Mouse (Mus musculus) right cerebral cortex, postnatal 10 days (tissue): ENCODE measurements around the gene Kdf1.
A peak's percentile ranks its signal among the peaks of the same experiment; 100 is the strongest.
"Not testable (repeated sequence)": the region's sequence is repeated elsewhere in the genome, so short reads cannot be mapped to it uniquely, and the experiment has no call there.

Experiments used
- DNase-seq, 2 experiments: peaks; one replicate each; pipeline ENCODE4 v3.0.0; 2021; ENCODE audit warnings: low spot score in 2 of 2

Kdf1 gene

GRCm38 (mm10) chr4:133496738-133497445, 21.9 kb upstream of the Kdf1 start:
- DNase-seq = no peak

DNA sequence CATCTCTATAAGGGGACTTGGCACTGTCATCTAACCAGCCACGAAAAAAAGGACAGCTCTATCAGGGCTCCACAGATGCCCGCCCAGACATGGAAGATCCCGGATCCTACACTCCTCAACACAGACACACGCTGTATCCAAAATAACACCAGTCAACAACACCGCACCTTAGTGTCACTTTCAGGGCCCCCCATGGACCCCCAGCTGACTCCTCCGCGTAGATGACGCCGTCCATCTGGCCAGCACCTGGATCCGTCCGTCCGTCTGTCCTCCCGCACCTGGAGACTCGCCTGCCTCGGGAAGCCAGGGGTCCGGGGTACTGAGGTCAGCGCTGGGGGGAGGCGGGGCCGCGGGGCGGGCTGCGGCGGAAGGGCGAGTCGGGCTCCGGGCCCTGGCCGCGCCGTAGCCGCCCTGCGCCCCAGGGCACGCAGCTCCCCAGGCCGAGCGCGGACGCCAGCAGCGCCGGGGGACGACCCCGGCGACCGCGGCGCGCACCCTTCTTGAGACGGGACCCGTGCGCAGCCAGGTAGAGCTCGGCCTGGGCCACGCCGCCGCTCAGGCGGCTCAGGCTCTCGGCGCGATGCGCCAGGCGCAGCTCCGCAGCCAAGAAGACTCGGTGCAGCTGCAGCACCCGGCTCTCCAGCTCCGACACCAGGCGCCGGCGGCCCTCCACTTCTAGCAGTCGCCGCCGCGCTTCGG, 21.2 kb upstream of the Kdf1 start:
- DNase-seq = no peak

GRCm38 (mm10) chr4:133498160-133498724, 20.5 kb upstream of the Kdf1 start, which contains the start of gene Trnp1:
Gene Trnp1, minus strand, starts transcription at chr4:133498550.
- peak; percentile 95 to 96 for DNase-seq

DNA sequence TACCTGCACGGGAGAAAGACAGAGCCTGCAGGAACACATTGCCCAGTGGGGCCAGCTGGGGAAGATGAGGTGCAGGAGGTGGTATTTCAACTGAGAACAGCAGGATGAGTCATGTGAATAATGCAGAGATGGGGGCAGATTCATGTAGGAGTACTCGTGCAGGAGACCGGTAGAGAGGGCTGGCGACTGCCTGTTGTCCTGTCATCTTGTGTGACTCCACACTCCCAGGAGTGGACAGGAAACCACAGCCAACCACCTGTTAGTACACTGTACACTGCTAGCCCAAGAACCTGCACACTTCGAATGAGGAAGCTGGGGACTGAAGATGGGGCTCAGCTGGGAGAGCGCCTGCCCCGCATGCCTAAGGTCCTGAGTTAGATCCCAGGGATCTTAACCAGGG, 17.2 kb upstream of the Kdf1 start:
- no peak for DNase-seq

- no peak for DNase-seq
Measured at GRCm38 (mm10) chr4:133504300-133504699, 14.5 kb upstream of the Kdf1 start.

GRCm38 (mm10) chr4:133504755-133505485, 13.8 kb upstream of the Kdf1 start:
- DNase-seq = no peak

- DNase-seq = no peak
Measured at GRCm38 (mm10) chr4:133506573-133506972, 12.2 kb upstream of the Kdf1 start.

DNA sequence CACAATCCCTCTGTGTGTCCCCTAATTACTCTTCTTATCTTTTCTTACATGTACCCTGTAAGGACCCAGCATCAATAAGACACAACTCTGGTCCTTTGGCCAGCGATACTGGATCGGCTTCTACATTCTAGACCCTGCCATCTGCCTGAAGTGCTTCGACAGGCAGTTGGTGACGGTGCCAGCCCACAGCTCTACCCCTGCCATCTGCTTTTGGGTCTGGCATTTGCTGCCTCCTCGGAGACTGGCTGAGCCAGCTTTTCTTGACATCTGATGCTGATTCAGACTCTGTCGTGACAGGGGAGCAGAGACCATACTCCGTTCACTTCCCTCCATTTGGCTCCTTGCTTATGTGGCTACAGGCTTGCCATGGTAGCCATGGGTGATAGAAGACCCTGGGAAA, 9.8 kb upstream of the Kdf1 start:
- peak; percentile 73 to 82 for DNase-seq

GRCm38 (mm10) chr4:133511050-133511449, 7.7 kb upstream of the Kdf1 start:
- DNase-seq = no peak

GRCm38 (mm10) chr4:133512511-133512910, 6.3 kb upstream of the Kdf1 start:
- DNase-seq = not testable (repeated sequence)

DNA sequence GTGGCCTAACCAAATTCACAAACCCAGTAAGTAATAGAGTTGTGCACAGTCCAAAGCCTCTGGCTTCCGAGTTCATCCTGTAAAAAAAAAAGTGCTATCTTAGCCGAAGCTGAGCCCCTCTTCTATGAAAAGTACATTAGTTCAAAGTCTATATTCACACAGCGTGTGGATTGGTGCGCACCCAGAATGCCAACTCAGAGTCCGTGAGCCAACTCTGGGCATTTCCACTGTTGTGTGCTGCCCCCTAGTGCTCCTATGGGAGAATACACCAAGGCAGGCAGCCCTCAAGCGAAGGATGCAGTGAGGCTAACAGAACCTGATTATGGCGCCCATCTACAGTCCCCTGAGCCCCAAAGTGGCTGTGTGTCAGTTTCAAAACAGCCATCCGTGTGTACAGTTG, 5.8 kb upstream of the Kdf1 start:
- DNase-seq = peak; percentile 80 to 87

GRCm38 (mm10) chr4:133519369-133519665, 554 bp downstream of the Kdf1 start:
- DNase-seq = no peak

DNA sequence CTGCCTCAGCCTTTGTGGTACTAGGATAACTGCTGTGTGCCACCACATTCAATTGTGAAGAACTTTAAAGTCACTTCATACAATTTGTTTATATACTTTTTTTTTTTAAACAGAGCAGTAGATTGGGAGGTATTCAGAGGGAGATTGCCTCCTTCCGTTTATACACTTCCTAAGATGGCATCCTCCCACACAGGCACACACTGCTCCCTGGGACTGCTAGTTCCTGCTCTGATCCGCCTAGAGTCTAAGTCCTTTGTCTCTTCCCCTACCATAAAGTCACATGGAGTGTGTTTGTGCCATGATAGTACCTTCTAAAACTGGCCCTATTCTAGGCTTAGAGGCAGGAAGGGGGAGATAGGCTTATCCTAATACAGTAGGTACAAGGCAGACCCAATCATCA, 2.7 kb downstream of the Kdf1 start:
- DNase-seq = no peak

DNA sequence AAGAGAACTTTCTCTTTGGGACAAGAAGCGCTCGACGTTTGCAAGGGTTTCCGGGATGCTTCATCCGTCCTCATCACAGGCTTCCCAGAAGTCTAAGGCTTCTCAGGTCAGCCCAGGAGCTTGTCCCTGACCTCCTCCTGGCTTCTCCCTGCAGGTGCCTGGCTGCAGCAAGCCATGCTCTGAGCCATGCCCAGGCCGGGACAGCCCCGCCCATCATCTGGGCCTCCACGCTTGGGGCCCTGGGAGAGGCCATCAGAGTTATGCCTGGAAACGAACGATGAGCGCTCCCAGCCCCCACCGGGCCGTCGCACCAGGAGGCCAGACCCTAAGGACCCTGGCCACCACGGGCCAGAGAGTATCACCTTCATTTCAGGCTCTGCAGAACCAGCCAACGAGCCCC, 9.0 kb downstream of the Kdf1 start:
- DNase-seq = no peak

DNA sequence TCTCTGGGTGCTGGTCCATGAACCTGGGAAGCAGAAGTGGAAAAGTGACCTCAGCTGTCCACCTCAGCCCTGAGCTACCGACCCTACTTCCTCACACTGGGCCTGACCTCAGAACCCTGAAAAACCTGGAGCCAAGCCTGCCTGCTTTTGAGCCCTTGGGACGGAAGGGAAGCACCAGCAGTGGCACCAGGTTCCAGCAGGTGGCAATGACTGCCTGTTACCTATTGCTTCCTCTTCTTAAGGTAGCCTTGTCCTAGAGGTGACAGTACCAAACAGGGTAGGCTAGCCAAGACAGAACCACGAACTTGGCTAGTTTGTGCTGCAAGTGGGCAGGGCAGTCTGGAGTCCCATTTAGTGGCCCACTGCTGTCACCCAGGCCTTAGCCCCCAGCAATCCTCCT, 14.0 kb downstream of the Kdf1 start:
- no peak for DNase-seq

- no peak for DNase-seq
Measured at GRCm38 (mm10) chr4:133536081-133536480, 17.3 kb downstream of the Kdf1 start.

- no peak for DNase-seq
Measured at GRCm38 (mm10) chr4:133536652-133537051, 17.9 kb downstream of the Kdf1 start.

DNA sequence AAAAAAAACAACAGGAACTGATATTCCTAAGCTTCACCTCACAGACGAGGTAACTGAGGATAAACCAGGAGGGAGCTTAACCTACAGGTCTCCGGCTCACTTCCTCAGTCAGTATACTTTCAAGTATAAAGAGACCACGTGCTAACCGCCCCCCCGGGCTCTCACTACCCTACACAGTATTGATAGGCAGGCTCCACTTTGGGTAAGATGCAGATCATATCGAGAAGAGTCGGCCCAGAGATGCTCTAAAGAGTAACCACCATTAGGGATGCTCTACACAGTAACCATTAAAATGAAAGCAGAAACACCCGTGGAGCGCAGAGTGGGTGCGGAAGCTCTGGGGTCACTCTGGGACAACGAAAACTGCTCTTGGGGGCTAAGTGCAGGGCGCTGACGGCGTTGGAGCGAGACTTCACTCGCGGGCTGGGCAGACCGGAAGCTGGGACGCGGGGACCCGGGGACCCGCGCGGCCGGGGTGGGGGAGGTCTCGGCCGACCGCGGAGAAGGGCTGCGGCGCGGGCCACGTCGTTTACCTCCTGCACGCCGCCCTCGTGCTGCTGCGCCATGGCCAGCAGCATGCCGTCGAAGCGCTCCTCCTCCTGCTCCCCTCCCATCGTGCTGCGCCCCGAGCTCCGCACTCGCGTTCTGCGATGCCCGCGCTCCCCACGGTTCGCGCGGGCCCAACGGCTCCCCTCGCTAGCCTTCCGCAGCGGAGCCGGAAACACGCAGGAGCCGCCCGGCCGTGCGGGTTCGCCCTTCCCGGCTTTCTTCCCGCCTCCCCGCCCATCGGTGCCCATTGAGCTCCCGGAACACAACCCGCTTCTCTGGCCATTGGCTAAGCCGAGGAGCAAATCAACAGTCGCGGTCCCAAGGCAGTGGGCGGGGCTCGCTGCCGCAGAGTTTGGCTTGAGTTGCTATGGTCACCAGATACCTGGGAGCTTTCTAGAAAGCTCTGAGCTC, 26.8 kb downstream of the Kdf1 start, which contains the start of gene Nudc:
TSS of gene Nudc (minus strand) at position 725 of the 960 bp plus-strand sequence.
- DNase-seq = peak; percentile 98

- no peak for DNase-seq
Measured at GRCm38 (mm10) chr4:133552029-133552428, 33.3 kb downstream of the Kdf1 start.

DNA sequence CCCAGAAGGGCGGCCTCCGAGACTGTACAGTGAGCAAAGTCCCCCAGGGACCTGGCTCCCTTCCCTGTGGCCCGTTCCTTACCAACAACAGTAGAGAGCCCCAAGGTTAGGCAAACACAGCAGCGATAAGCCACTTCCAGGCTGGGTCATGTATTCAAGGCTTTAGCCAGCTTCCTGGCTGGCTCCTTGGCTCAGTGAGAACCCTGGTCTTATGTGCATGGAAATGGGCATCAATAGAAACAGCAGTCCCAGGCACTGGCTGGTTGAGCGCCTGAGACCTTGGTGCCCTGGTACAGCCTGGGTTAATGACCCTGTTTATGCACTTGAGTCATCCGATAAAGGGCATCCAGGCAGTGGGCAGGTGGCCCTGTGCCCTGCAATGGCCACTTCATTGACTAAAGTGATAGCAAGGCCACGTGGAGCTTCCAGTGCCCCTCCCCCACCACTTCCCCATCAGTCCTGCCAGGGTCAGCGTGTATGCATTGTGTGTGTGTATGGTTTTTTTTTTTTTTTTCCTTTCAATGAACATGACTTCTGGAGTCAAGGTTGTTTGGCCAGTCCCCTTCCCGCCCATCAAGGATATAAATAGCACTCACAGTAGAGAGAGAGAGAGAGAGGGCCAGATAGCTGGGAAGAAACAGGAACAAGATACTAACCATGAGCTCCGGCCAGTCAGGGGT, 34.1 kb downstream of the Kdf1 start, which contains the start of gene Nr0b2:
TSS of gene Nr0b2 (plus strand) at position 609 of the 680 bp plus-strand sequence.
- no peak for DNase-seq
